Mouse (Mus musculus) thymus, adult 2 months (tissue): Measurements from ENCODE around the gene Gm10553.
"Not testable (repeated sequence)": the region's sequence is repeated elsewhere in the genome, so short reads cannot be mapped to it uniquely, and the experiment has no call there.

Source experiments
- CTCF ChIP-seq: fragments of 200-500 bp; IDR thresholded peaks from 2 replicates; pipeline ENCODE4 v1.5.1; 2012; ENCODE audit warnings: mild to moderate bottlenecking, control low read depth, low read length, moderate library complexity, borderline replicate concordance; ENCODE audit not compliant: control insufficient read depth, poor library complexity, insufficient read depth; ENCODE audit errors: extremely low read depth
- POLR2A ChIP-seq: fragments of 200-500 bp; IDR thresholded peaks from 2 replicates; pipeline ENCODE4 v1.6.1; 2012; ENCODE audit warnings: mild to moderate bottlenecking, low read length, control low read depth, moderate library complexity; ENCODE audit not compliant: control insufficient read depth, poor library complexity, insufficient read depth; ENCODE audit errors: extremely low read depth

DNA sequence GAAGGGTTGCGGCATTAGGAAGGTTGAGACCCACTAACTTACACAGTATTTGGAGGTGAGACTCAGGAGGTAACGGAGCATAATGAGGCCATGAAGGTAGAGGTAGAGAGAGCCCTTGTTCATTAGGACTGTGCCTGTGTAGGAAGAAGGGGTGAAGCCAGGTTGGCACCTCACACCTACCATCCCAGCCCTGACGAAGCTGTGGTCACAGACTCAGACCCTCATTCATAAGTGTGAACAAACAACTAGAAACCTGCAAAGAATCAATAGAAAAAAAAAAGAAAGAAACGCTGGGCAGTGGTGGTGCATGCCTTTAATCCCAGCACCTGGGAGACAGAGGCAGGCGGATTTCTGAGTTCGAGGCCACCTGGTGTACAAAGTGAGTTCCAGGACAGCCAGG is 18.4 kb downstream of the Gm10553 start:
- not testable (repeated sequence) for TF ChIP-seq CTCF, POLR2A
